Mouse (Mus musculus) left cerebral cortex, postnatal 14 days (tissue): ENCODE data around the gene Etnppl. TPM values are rescaled to one million over a fixed set of nuclear protein-coding genes. Genes with fewer than 3 reads are reported as not detected.

Experiments used
- DNase-seq, 2 experiments: peaks; one replicate each; pipeline ENCODE4 v3.0.0; 2021 to 2022; ENCODE audit warnings: low spot score in 2 of 2, mixed read lengths in 1 of 2
- intact Hi-C: fragments of 180-260 bp; cut with DNase I; formaldehyde crosslinking; loops from one replicate; pipeline ENCODE4 v1.15.1; 2025
- total RNA-seq, 2 experiments: library from RNA; stranded (reverse); gene quantifications; 2 replicates each; pipeline ENCODE4 v1.2.3; 2021

Gene Etnppl
- total RNA-seq, 2 experiments from 2014 or later: 0.87 to 1.0 TPM

- DNase-seq: peak in 1 of 2 experiments; percentile 10
- intact Hi-C loops: no loop called here
These were observed 43.4 kb downstream of the Etnppl start for GRCm38 (mm10) chr3:130660619-130661018.

- DNase-seq: no peak
- intact Hi-C loops: no loop called here
These were observed 45.2 kb downstream of the Etnppl start for GRCm38 (mm10) chr3:130662496-130662895.

- intact Hi-C loops: no loop called here
- no peak for DNase-seq
These were observed 54.0 kb downstream of the Etnppl start for GRCm38 (mm10) chr3:130671291-130671690.

GRCm38 (mm10) chr3:130677671-130678460, 60.6 kb downstream of the Etnppl start:
- intact Hi-C loops: no loop called here
- DNase-seq: no peak

GRCm38 (mm10) chr3:130681226-130681625, 64.0 kb downstream of the Etnppl start:
- intact Hi-C loops: no loop called here
- no peak for DNase-seq

- intact Hi-C loops: no loop called here
- DNase-seq: no peak
These were observed 64.9 kb downstream of the Etnppl start for GRCm38 (mm10) chr3:130682183-130682582.

- intact Hi-C loops: no loop called here
- DNase-seq: no peak
These were observed 66.6 kb downstream of the Etnppl start for GRCm38 (mm10) chr3:130683836-130684235.

GRCm38 (mm10) chr3:130684276-130685013, 67.2 kb downstream of the Etnppl start:
- intact Hi-C loops: no loop called here
- DNase-seq: no peak

- intact Hi-C loops: no loop called here
- no peak for DNase-seq
These were observed 67.7 kb downstream of the Etnppl start for GRCm38 (mm10) chr3:130685014-130685366.

GRCm38 (mm10) chr3:130687051-130687450, 69.8 kb downstream of the Etnppl start:
- intact Hi-C loops: no loop called here
- no peak for DNase-seq

Other genes with a start within 250 kb of the Etnppl start
- 10 to 100 TPM; 67.8 to 69.0 TPM for gene Ostc, start 92.0 kb downstream of the Etnppl start, total RNA-seq
- gene Rpl34, start 113.0 kb downstream of the Etnppl start, total RNA-seq: 100 to 1,000 TPM; 288 to 297 TPM